Mouse (Mus musculus) 3134 (cell line): ENCODE measurements around the gene Ccr10.

Source experiments
- DNase-seq: peaks from one replicate; pipeline ENCODE4 v3.0.0-alpha.2; 2011; ENCODE audit warnings: low spot score; ENCODE audit not compliant: insufficient read length; ENCODE audit errors: extremely low read depth

The Ccr10 gene

GRCm38 (mm10) chr11:101155728-101156371 lies 19.4 kb downstream of the Ccr10 start, which contains the start of gene Tubg2:
TSS of gene Tubg2 (plus strand) at chr11:101155907.
- no peak for DNase-seq

DNA sequence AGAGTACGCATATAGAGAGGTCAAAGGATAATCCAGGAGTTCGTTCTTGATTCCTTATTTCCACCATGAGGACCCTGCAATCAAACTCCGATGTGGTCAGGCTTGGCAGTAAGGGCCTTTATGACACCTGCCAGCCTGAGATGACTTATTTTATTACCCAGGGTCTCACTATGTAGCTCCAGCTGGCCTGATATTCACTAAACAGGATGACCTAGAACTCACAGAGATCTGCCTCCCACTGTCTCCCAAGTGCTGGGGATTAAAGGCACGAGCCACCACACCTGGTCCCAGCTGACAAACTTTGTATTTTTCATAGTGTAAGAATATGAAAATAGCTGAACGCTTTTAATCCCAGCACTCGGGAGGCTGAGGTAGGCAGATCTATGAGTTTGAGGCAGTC lies 20.1 kb downstream of the Ccr10 start:
- no peak for DNase-seq

DNA sequence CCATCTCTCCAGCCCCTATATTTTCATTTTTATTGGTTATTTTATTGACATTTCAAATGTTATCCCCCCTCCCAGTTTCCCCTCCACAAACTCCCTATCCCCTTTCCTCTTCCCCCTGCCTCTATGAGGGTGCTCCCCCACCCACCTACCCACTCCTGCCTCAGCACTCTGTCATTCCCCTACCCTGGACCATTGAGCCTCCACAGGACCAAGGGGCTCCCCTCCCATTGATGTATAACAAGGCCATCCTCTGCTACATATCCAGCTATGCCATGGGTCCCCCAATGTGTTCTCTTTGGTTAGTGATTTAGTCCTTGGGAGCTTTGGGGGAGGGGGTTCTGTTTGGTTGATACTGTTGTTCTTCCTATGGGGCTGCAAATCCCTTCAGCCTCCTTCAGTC lies 20.6 kb downstream of the Ccr10 start:
- no peak for DNase-seq

DNA sequence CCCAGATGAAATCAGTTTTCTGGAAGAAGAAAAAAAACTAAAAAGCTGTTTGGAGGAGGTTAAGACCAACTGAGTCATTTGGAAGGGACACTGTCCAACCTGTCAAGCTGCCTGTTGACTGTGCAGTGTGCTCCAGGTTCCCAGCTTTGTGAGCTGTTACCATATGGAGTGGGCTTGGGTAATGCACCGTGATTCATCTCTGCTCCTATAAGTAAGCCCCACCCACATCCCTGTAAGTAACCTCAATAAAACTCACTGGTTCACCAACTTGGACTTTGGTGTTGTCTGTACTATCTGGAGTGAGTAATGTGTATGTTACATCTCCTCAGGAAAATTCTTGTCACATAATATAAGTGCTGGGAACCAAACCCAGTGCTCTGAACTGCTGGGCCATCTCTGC lies 22.4 kb downstream of the Ccr10 start:
- DNase-seq, result no peak

GRCm38 (mm10) chr11:101151063-101151462 lies 24.2 kb downstream of the Ccr10 start:
- no peak for DNase-seq

DNA sequence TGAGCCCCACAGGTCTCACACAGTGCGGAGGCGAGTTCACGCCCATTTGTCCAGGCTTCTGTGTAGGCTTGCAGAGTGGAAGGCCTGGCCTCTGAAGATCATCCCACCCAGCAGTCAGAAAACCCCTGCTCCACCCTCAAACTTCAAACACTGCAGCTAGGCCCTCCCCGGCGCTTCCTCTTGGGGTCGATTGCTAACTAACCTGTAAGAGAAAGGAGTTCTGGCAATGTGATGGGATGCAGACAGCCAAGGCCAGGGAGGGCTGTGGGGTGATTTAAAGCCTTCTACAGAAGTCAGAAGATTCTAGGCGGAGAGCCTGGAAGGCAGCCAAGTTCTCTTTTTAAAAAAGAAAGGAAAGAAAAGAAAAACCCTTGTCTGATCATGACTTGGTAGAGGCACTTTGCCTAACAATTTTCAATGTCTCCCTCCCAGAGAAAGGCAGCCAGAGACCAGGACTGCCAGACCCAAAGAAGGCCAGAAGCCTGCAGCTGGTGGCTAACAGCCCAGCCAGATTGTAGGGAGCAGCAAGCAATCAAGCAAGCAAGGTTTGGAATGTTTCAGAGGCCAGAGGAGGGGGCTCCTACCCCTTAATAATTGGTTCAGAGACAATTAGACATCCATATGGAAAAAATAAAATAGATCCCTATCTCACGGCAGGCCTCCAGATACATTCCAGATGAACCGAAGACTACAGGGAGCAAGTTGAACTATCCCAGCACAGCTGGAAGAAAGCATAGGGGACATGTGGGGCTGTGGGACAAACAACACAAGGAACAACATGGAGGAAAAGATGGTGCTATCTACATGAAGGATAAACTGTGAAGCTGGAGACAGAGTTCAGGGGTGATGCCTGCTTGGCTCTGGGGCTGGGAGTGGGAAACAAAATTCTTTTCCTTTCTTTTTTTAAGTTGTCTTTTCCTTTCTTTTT lies 25.8 kb downstream of the Ccr10 start:
- no peak for DNase-seq

- DNase-seq, result no peak
Observed at GRCm38 (mm10) chr11:101148751-101149150, 26.5 kb downstream of the Ccr10 start.

DNA sequence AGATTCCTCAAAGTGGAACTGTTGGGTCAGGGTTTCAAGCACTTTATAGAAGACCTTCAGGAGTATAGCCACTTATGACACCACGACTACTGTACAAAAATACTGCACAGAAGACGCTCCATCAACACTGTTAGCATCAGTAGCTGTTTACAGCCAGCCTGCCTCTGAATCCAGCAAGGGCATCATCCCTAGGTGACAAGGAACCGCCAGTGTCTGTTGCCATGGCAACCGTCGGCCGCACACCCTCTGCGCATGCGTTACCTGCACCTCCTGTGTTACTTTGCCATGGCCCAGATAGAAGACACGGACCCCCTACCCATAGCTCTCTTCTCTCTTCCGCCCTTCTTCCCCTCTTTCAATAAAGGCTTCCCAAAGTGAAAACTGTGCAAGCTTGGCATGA lies 28.9 kb downstream of the Ccr10 start:
- no peak for DNase-seq

- DNase-seq, result no peak
Observed at GRCm38 (mm10) chr11:101143338-101144225, 31.7 kb downstream of the Ccr10 start.

- DNase-seq, result no peak
Observed at GRCm38 (mm10) chr11:101142215-101142967, 32.9 kb downstream of the Ccr10 start.

DNA sequence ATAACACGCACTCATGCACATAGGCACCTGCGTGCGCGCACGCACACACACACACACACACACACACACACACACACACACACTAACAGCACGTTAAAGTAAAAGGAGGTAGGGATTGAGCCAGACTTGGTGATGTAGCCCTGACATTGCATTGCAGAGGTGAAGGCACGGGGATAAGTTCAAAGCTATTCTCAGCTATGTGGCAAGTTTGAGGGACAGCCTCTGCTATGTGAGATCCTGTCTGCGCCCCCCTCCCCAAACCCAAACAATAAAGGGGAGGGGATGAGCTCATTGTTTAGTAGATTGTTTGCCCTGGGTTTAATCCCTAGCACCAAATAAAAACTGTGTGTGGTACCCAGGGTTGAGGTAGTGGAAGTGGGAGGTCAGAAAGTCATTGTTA lies 34.2 kb downstream of the Ccr10 start:
- no peak for DNase-seq

GRCm38 (mm10) chr11:101140164-101140819 lies 35.0 kb downstream of the Ccr10 start:
- DNase-seq, result no peak

- DNase-seq, result peak; percentile 34
Observed at GRCm38 (mm10) chr11:101138536-101139181, 36.6 kb downstream of the Ccr10 start.

DNA sequence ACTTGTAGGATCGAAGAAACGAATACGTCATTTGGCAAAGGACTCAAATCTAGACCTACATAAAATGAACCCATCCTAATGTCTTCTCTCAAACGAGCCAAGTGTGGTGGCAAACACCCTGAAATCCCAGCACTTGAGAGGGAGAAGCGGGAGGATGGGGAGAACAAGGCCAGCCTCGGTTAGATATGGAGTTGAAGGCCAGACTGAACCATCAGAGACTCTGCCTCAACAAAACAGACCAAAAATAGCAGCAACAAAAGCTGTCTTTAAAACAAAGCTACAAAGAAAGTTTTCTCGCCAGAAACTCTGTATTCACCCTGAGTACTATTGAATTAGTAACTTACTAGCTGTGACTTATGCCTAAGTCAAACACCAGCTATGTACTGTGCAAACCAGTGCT lies 38.2 kb downstream of the Ccr10 start:
- DNase-seq, result no peak

- DNase-seq, result no peak
Observed at GRCm38 (mm10) chr11:101134217-101134865, 40.9 kb downstream of the Ccr10 start.

DNA sequence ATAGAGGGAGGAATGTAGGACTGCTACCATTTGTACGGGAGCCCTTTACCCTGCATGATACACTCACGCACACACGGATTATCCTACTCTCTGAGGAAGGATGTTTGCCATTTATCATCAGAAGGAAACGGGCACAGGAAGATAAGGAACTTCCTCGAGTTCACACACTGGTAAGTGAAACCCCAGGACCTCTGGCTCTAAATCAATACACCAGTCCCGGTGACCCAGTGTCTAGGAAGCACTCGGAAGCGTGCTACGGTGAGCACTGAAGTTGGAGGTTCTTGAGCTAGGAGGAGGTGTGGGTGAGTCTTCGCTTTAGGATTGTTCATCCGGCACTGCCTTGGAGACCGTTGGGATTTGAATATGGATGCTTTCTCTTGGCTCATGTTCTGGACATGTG lies 42.2 kb downstream of the Ccr10 start:
- no peak for DNase-seq

DNA sequence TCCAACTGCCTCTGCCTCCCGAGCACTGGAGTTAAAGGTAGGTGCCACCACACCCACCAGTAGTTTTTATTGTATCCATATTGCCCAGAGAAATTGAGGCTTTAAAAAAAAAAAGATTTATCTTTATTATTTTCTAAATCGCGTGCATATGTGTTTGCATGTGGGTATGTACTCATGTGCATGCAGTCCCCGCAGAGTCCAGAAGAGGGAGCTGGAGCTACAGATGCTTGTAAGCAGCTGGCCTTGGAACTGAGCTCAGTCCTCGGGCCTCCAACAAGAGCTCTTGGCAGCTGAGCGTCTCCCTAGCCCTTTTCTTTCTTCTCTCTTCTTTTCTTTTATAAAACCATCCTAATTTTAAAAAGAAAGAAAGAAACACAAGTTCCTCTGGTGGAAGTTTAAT lies 43.5 kb downstream of the Ccr10 start:
- no peak for DNase-seq

- no peak for DNase-seq
Observed at GRCm38 (mm10) chr11:101131187-101131586, 44.1 kb downstream of the Ccr10 start.
